In the genomic region with DNA sequence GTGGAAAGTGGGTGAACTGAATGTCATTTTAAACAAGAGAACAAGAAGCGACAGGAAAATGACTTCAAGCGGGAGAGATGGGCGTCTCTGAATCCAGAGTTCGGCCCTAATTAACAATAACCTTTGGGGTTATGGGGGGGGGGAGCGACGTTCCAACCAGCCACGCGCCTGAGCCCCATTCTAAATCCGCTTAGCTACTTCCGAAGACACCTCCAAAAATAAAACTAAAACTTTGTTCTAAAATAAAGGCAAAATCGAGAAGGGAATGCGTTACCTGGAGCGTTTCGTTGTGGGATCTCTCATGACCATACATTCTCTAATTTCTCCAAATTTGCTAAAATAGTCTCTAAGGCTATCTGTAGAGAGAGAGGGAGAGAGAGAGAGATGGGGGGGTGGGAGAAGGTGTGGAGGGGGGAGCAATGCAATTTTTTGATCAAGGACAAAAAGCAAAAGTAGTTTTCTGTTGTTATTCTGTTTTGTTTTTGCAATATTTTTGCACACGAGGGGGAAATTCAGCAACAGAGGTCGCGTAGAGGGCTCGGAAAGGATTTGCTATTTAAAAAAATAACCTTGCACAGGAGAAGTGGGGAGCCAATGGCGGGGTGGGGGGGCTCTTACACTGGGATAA, we compare ENCODE assay signal across 7 mouse cellular contexts. TPM values are rescaled to one million over a fixed set of nuclear protein-coding genes. Genes with fewer than 3 reads are reported as not detected.
DNase-seq lines count a peak whose midpoint lies in the region; ATAC-seq and TF ChIP-seq lines count a peak whose summit lies in the region.

No protein-coding gene starts in this region.

- no peaks in the 10 kb centered on the region for H3K27me3 ChIP-seq in thymus, adult 2 months (ENCODE audit: control insufficient read depth, insufficient read depth, low read length)
- H3K27me3 ChIP-seq in forebrain, embryonic 12.5 days = 0 out of 2 replicates have a peak, but pooled peaks cover 6% of the 10 kb centered on the region
- H3K27me3 ChIP-seq in limb, embryonic 14.5 days (ENCODE audit: control insufficient read depth, insufficient read depth, low read length) = no peaks in the 10 kb centered on the region
- no peaks in the 10 kb centered on the region for H3K27me3 ChIP-seq in stomach, embryonic 15.5 days (replicated peaks)

- no peak for ATAC-seq in forebrain, embryonic 12.5 days (ENCODE audit: low FRiP score)
- ATAC-seq in limb, embryonic 14.5 days (ENCODE audit: low FRiP score, low read depth) = no peak
- ATAC-seq in stomach, embryonic 15.5 days (ENCODE audit: insufficient read depth, low FRiP score, low read depth) = no peak
- ATAC-seq in cerebellum, adult (ENCODE audit: insufficient number of reproducible peaks, low FRiP score, low TSS enrichment) = no peak

- H3K9ac ChIP-seq in forebrain, embryonic 12.5 days = peak overlapping the region; percentile 98
- peak overlapping the region; percentile 97 for H3K9ac ChIP-seq in limb, embryonic 14.5 days (ENCODE audit: low read depth, low read length, severe bottlenecking)
- H3K9ac ChIP-seq in stomach, embryonic 15.5 days = peak overlapping the region; percentile 91

- WGBS in thymus, adult 2 months = 1% methylated on average over 19 of the region's 19 CpGs
- WGBS in forebrain, embryonic 12.5 days = under 1% methylated on average over 19 of the region's 19 CpGs
- WGBS in limb, embryonic 14.5 days = under 1% methylated on average over 18 of the region's 19 CpGs
- 1% methylated on average over 19 of the region's 19 CpGs for WGBS in stomach, embryonic 15.5 days

- TF ChIP-seq POLR2A in thymus, adult 2 months (IDR thresholded peaks at IDR 0.05; ENCODE audit: control insufficient read depth, extremely low read depth, insufficient read depth, low read length, poor library complexity) = no peak
- no peak for TF ChIP-seq POLR2A in limb, embryonic 14.5 days (IDR thresholded peaks at IDR 0.05; ENCODE audit: borderline replicate concordance, extremely low read depth, insufficient read depth, insufficient read length)

- H3K4me2 ChIP-seq in forebrain, embryonic 12.5 days = peak overlapping the region; percentile 81
- peak overlapping the region; percentile 92 for H3K4me2 ChIP-seq in limb, embryonic 14.5 days (replicated peaks; ENCODE audit: low read depth, low read length, severe bottlenecking)
- peak overlapping the region; percentile 84 for H3K4me2 ChIP-seq in stomach, embryonic 15.5 days

- peak overlapping the region; percentile 78; the same call in 1 of the 2 replicates for H3K27ac ChIP-seq in thymus, adult 2 months (ENCODE audit: control insufficient read depth, insufficient read depth, low read length)
- H3K27ac ChIP-seq in forebrain, embryonic 12.5 days = peak overlapping the region; percentile 96
- H3K27ac ChIP-seq in limb, embryonic 14.5 days (replicated peaks; ENCODE audit: low read depth, low read length) = peak overlapping the region; percentile 90
- H3K27ac ChIP-seq in stomach, embryonic 15.5 days = peak overlapping the region; percentile 89

- H3K9me3 ChIP-seq in forebrain, embryonic 12.5 days = no peaks in the 10 kb centered on the region
- no peaks in the 10 kb centered on the region for H3K9me3 ChIP-seq in limb, embryonic 14.5 days (ENCODE audit: control insufficient read depth, low read length)
- H3K9me3 ChIP-seq in stomach, embryonic 15.5 days = no peaks in the 10 kb centered on the region

- DNase-seq in thymus, adult 2 months = peak; percentile 33
- no peak for DNase-seq in thymus, adult 18-20 months
- no peak for DNase-seq in limb, embryonic 14.5 days (ENCODE audit: low spot score)
- DNase-seq in layer of hippocampus, adult 9-10 months (ENCODE audit: low spot score) = no peak

- H3K4me3 ChIP-seq in thymus, adult 2 months (ENCODE audit: control insufficient read depth, insufficient read depth, low read length) = peak overlapping the region; percentile 94
- peak overlapping the region; percentile 97 for H3K4me3 ChIP-seq in forebrain, embryonic 12.5 days (replicated peaks)
- H3K4me3 ChIP-seq in limb, embryonic 14.5 days (replicated peaks; ENCODE audit: low read length) = peak overlapping the region; percentile 96
- peak overlapping the region; percentile 93 for H3K4me3 ChIP-seq in stomach, embryonic 15.5 days (replicated peaks)

- TF ChIP-seq CTCF in thymus, adult 2 months (IDR thresholded peaks at IDR 0.05; ENCODE audit: borderline replicate concordance, control insufficient read depth, extremely low read depth, insufficient read depth, low read length, poor library complexity) = no peak

- H3K36me3 ChIP-seq in thymus, adult 2 months (ENCODE audit: control insufficient read depth, insufficient read depth, low read length) = peaks cover 5% of the 10 kb centered on the region
- peaks cover 6% of the 10 kb centered on the region for H3K36me3 ChIP-seq in forebrain, embryonic 12.5 days (replicated peaks)
- H3K36me3 ChIP-seq in limb, embryonic 14.5 days (ENCODE audit: control insufficient read depth, insufficient read depth, low read length) = peaks cover 12% of the 10 kb centered on the region
- peaks cover 2% of the 10 kb centered on the region; the same call in 1 of the 2 replicates for H3K36me3 ChIP-seq in stomach, embryonic 15.5 days

- peaks cover 8% of the 10 kb centered on the region for H3K4me1 ChIP-seq in thymus, adult 2 months (replicated peaks; ENCODE audit: control insufficient read depth, insufficient read depth, low read length)
- peaks cover 53% of the 10 kb centered on the region for H3K4me1 ChIP-seq in forebrain, embryonic 12.5 days
- peaks cover 19% of the 10 kb centered on the region for H3K4me1 ChIP-seq in limb, embryonic 14.5 days (ENCODE audit: control insufficient read depth, insufficient read depth, low read length)
- peaks cover 25% of the 10 kb centered on the region for H3K4me1 ChIP-seq in stomach, embryonic 15.5 days

RNA-seq across cellular contexts. Expression of a gene that starts 1.2 kb away (rescaled TPM):
- polyA plus RNA-seq in thymus, adult 2 months (2012; rRNA removed) = 51.3 and 63.3 TPM in 2 replicates
- 34.9 and 35.8 TPM in 2 replicates for polyA plus RNA-seq in forebrain, embryonic 12.5 days (2016; fragmentation: Nextera tagmentation; extraction: Ambion mirVana)
- polyA plus RNA-seq in limb, embryonic 14.5 days (2012; rRNA removed) = 36.5 and 45.3 TPM in 2 replicates
- 13.9 and 14.8 TPM in 2 replicates for polyA plus RNA-seq in limb, embryonic 14.5 days (2014; fragmentation: Nextera tagmentation; extraction: Ambion mirVana)
- polyA plus RNA-seq in stomach, embryonic 15.5 days (2015; fragmentation: Nextera tagmentation; extraction: Ambion mirVana) = 12.1 and 13.7 TPM in 2 replicates
